Mouse (Mus musculus) liver, adult (tissue): Measurements from ENCODE around the gene Sox5.

Experiments used
- GATA4 ChIP-seq: IDR thresholded peaks from 2 replicates; pipeline ENCODE4 v1.6.1; 2014; ENCODE audit warnings: mild to moderate bottlenecking, low read length; ENCODE audit not compliant: insufficient replicate concordance

Gene Sox5

DNA sequence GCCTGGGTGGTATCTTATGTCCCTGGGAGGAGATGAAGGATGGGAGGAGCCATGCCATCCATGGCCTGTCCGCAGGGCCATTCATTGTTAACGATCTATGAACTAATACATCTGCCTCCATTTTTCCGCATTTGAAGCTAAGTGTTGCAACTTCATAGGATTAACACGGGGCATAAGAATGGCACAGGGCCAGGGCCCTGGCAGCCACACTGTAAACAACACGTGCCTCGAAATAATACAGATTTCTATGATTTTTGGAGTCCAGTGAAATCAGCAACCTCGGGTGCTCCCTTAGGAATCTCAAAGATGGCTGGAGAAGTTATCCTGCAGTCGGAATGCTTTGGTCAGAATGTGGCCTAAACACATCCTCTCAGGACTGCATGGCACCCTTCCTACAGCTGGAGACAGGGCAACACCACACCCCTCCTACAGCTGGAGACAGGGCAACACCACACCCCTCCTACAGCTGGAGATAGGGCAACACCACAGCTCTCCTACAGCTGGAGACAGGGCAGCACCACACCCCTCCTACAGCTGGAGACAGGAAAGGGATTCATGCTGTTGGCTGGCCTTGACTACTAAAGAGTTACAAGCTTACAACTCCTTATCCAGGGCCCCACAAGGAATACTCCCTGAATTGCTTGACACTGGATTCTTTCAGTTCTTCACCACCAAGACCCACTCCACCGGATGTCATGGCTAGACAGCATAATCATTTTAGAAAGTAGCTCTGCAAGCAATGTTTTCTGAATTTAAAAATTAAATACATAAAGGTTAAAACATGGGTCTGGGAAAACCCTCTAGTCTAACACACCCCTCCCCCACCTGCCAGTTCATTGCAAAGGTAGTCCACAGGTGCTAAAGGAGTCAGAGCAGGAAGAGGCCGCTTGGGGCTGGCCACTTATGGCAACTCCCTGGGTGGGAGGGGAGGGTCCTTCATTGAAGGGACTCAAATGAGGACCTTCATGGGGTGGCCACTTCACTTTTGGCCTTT is 122.4 kb downstream of the Sox5 start:
- no peak for TF ChIP-seq GATA4

DNA sequence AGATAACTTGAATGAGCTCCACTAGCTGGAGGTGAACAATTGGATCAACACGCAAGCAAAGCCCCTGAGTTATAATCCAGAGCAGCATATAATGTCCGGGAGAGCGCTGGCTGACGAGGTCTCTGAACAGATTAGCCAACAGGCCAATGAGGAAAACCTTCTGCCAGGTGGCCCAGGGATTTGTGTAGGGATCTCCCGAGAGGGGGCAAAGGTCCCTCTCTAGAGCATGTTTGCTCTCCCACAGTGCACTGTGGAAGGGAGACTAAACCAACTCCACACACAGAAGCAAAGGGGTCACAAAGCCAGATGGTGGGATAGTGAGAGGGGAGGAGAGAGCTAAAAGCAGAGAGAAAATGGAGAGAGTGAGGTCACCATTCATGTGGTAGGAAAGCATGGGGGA is 128.9 kb downstream of the Sox5 start:
- no peak for TF ChIP-seq GATA4

DNA sequence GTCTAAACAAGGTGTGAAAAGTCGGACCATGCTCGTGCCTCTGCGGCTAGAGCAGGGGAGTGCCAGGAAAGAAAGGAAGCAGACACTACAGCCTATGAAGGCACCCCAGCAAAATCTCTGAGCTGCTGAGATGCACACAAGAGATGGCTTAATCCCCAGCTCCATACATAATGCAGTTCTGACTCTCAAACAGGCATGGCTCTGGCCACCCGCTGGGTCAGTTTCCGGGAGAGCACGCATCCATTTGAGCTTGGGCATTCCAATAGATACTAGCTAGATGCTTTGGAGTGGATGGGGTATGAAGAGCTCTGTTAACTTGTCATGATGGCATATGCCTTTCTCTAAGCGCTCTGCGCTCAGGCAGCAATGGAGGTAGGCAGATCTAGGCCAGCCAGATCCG is 132.9 kb downstream of the Sox5 start:
- no peak for TF ChIP-seq GATA4

DNA sequence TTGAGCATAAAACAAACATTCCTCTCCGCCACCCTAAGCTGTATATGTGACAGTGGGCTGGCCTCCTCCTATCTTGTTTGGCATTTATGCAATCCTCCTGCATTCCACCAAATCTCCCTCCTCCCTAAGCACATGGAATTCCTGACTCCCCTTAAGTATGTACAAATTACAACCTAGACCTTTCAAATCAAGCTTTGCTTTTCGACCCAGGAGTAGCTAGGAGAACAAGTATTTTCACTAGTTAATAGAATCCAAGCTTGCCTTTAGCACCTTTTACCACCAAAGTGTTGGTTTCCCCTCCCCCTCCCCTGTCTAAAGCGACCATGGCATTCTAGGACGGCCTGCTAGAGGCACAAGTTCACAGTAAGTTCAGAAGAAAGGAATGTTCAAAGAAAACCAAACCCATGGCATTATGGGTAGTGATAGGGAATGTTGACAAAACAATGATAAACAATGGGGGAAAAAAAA is 133.6 kb downstream of the Sox5 start:
- no peak for TF ChIP-seq GATA4

DNA sequence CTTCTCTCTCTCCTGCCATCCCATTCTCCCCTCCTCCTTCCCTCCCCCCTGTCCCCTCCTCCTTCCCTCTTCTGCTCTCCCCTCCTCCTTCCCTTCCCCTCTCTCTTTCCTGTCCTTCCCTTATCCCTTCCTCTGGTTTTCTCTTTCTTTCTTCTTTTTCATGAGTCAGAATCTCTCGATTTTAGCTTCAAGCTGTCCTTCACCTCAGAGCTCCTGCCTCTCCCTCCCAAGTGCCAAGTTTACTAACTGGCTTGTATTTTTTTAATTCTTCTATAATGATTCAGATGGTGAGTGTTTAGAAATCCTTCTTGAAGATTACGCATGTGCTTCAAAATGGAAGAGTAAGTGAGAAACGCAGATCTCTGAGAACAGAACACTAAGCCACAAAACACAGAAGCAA is 135.4 kb downstream of the Sox5 start:
- TF ChIP-seq GATA4, result no peak

DNA sequence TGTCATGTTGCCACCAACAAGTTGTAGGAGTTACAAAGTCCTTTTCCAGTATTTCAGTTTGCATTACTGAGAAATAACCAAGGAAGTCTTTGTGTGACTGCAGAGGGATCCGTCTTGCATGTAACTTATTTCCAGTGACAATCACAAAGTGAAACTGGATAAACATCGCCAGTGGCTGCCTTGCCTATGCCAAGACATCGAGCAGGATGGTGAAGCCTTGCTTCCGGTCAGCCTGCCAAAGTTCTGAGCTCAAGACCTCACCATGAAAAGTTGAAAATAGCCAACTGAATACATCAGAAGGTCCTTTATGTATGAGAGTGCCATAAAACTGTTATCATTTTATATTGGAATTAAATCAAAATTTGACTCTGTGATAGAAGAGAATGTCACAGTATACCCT is 136.0 kb downstream of the Sox5 start:
- no peak for TF ChIP-seq GATA4

DNA sequence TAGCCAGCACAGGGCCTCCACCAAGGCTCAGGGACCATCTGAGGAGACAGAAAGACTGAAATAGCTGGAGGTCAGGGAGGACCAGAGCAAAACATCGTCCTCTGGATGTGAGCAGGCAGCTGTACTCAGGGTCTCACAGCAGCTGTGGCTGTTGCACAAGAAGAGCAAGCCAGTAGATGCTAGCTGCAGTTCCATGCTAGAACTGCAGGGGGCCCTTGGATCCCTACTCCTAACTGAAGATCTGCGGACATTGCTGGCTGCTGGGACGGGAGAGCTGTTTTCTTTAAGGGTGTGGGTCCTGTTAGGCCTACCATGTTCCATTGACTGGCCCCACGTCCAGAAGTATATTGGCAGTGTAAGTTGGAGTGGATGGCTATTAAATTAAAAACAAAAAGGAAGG is 137.1 kb downstream of the Sox5 start:
- no peak for TF ChIP-seq GATA4

DNA sequence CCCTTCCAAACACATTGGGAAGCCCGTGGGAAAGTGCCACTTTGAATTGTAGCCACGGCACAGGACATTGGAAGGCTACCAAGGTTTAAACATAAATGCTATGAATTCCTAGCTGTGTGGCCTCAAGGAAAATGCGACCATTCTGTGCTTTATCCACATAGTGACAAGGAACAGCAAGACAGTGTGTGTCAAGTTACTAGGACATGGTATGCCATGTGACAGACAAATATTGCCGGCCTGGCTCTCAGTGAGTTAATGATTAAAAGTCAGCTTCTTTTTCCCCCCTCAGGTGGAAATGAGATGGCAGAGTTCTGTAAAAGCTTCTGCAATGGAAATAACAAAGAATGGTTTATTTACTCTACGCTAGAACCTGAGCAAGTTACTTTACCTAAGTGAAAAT is 138.2 kb downstream of the Sox5 start:
- TF ChIP-seq GATA4, result no peak

DNA sequence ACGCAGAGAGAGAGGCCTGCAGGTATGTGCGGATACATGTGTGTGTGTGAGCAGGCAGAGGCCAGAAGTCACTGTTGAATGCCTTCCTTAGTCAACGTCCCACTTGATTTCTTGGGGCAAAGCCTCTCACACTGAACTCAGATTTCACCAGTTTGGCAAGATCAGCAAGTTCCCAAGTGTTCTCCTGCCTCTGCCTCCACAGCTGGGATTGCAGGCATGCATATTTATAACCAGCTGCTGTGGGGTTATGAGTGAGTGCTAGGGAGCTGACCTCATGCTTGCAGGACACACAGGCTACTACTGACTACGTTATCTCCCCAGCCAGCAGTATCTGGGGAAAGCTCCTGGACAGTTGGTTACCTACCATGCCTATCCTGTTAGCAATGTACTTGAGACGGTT is 139.9 kb downstream of the Sox5 start:
- no peak for TF ChIP-seq GATA4

DNA sequence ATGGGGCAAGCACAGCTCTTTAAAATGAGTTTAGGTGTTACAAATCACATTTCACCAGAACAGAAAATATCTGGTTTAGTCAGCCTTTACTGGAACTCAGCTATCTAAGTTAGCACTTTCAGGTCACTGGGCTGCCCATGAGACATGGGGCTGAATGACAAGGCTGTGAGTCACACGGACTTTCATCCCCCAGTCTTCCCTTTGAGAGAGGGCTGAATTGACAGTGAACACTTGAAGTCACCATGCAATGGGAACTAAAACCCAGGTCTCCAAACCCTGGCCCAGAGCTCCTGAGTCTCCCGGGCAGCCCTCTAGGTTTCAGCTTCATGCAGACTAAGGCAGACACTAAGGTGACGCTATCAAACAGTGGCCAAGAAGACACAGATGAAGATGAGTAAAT is 141.2 kb downstream of the Sox5 start:
- no peak for TF ChIP-seq GATA4

DNA sequence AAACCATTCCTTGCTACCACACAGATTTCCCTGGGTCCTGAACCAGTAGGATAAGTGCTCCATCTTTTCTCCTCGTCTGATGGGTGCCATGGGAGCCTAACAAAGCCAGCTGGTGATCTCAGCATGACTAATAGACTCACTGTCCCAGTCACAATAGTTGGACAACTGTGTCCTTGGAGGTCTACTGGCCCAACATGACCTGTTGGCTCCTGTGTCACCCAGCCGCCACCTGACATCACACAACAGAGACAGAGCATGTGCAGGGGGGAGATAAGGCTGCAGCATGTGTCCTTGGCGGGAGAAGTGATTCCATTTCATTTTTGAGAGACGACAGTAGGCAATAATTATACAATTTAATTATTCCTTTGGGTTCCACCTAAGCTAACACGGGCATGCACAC is 143.2 kb downstream of the Sox5 start:
- no peak for TF ChIP-seq GATA4

DNA sequence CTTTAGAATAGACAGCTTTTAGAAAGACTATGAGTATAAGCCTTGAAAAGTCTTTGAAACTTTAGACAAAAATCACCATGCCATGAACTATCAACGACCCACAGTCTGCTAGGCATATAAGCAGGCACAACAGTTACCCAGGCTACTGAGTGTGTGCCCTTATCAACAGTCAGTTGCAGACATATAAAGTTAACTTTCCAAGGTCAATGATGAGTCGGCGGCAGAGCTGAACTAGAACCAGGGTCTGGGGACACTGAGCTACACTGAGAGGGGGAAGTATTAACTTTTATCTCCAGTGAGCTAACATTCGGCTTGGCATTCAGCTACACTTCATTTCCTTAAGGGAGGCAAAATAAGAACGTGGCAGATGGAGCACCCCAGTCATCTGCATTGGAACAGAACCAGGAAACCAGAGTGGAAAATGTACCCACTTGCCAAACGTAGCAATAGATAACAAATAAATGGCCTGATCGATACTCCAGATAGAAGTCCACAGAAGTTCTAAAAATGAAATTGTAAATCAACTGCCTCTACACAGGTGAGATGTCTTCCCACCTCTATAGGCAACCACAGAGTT is 154.2 kb downstream of the Sox5 start:
- TF ChIP-seq GATA4, result 0 out of 2 replicates have a peak, but pooled peaks have one; percentile 6

DNA sequence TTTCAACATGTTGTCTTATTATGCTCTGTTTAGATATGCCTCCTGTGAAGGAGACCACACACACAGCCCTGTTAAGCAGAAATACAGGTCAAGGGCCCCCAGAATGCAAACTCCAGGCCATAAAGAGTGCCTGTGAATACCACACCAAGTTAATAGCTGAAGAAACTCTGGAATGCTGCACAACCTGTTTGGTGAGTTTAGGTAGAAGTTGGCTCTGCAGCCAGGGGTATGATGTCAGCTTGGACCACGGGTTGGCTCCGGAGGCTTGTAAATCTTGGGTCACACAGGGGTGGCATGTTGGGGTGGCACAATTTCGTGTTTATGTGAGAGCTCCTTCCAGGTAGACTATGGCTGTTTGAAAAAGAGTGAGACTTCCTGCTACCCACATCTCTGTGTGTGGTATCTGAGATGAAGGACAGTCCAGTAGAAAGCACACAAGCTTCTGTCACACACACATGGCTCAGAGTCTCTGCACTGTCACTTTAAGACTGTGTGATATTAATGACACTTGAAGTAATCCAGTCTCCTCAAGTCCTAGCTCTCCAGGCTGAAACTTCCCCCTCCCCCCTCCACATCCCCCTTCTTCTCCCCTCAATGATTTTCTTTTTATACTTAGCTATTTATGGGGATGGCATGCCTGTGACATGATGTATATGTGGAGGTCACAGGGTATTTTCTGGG is 160.5 kb downstream of the Sox5 start:
- TF ChIP-seq GATA4, result no peak

DNA sequence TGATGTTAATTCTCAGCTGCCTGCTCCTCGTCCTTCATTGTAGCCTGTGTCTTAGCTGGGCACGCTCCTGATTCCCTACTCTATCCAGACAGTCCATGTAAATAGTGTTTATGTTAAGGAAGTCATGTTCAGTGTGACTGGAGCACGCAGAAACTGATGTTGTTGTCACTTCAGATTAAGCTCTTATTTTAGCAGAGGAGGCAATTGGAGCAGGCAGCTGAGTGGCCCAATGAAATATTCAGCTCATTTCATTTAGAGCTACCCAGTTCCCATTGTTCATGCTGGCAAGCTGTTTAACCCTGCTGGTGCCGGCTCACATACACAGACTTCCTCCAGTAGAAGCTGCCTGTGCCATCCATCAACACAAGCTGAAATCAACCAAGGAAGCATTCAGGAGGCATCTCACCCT is 170.4 kb downstream of the Sox5 start:
- TF ChIP-seq GATA4, result no peak

DNA sequence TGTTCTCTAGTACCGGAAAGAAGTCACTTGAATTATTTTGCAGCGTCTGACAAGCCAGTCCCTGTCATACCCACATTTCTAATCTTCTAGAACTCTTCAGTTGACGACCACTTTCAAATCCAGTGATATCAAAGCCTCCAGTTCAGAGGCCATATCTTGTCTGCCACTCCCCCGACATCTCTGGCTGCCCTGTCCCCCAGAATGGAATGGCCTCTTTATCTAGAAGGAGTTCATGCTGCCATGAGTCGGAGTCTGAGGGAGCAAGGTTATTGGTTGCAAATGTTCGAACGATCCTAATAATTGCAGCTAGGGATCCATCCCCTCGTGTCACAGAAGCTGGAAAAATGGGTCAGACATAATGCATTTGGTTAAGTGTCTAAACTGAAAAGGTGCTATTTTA is 170.9 kb downstream of the Sox5 start:
- TF ChIP-seq GATA4, result no peak

DNA sequence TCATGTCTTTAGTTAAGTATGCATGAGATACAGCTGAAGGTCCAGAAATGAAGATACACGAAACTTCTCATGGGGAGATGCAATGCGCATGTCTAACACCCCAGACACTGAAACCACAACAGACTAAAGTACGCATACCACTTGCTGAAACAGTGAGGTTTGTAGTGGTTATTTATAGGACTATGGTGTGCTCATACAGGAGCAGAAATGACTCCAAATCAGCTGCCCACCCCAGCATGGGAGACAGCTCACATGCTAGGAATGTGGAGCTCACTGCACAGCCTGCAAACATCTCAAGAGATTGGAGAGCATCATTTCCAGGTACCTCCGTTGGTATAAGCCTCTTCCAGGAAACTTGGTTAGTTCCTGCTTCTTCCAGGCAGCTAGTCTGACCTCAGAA is 178.9 kb downstream of the Sox5 start:
- TF ChIP-seq GATA4, result no peak
